Mouse (Mus musculus) cortical plate, adult 2 months (tissue): ENCODE measurements around the gene Olfr575.

Source experiments
- CTCF ChIP-seq: fragments of 200-500 bp; IDR thresholded peaks from 2 replicates; pipeline ENCODE4 v1.5.1; 2011; ENCODE audit warnings: mild to moderate bottlenecking, control low read depth, low read length; ENCODE audit not compliant: insufficient read depth; ENCODE audit errors: extremely low read depth
- POLR2A ChIP-seq: fragments of 200-500 bp; IDR thresholded peaks from 2 replicates; pipeline ENCODE4 v1.6.1; 2011; ENCODE audit warnings: mild to moderate bottlenecking, low read length, control low read depth; ENCODE audit not compliant: insufficient read depth; ENCODE audit errors: extremely low read depth

GRCm38 (mm10) chr7:102942475-102942874, 16.1 kb downstream of the Olfr575 start, which contains the start of gene Olfr573-ps1:
- TF ChIP-seq CTCF (no peak), POLR2A (no peak)
